Mouse (Mus musculus) ES-Bruce4 (cell line): ENCODE data around the gene Efna4. TPM values are rescaled to one million over a fixed set of nuclear protein-coding genes. Genes with fewer than 3 reads are reported as not detected.
A peak's percentile ranks its signal among the peaks of the same experiment; 100 is the strongest.

Experiments used
- H3K27ac ChIP-seq: 2 replicates; pipeline ENCODE4 v1.5.1; 2012; ENCODE audit warnings: low read length, inconsistent platforms; ENCODE audit not compliant: insufficient read depth
- H3K27me3 ChIP-seq: 2 replicates; pipeline ENCODE4 v1.6.1; 2012; ENCODE audit warnings: mild to moderate bottlenecking, low read length, inconsistent platforms; ENCODE audit not compliant: control insufficient read depth, poor library complexity, insufficient read depth, severe bottlenecking
- H3K36me3 ChIP-seq: 2 replicates; pipeline ENCODE4 v1.6.1; 2012; ENCODE audit warnings: inconsistent platforms, mild to moderate bottlenecking, low read length, moderate library complexity; ENCODE audit not compliant: control insufficient read depth, poor library complexity, insufficient read depth, severe bottlenecking
- H3K4me1 ChIP-seq: one replicate; pipeline ENCODE4 v1.8.1; 2011; ENCODE audit warnings: low read length; ENCODE audit not compliant: control insufficient read depth, insufficient read depth
- H3K4me3 ChIP-seq: 2 replicates; pipeline ENCODE4 v1.5.1; 2011; ENCODE audit warnings: low read depth, mild to moderate bottlenecking, low read length
- H3K9ac ChIP-seq: 2 replicates; pipeline ENCODE4 v1.6.1; 2012; ENCODE audit warnings: low read depth, mild to moderate bottlenecking, inconsistent platforms; ENCODE audit not compliant: poor library complexity, severe bottlenecking
- H3K9me3 ChIP-seq: replicated peaks from 2 replicates; pipeline ENCODE4 v1.6.1; 2012; ENCODE audit warnings: mild to moderate bottlenecking, low read length, inconsistent platforms; ENCODE audit not compliant: control insufficient read depth, poor library complexity, insufficient read depth, severe bottlenecking
- CTCF ChIP-seq: IDR thresholded peaks from one replicate; pipeline ENCODE4 v1.8.1; 2011; ENCODE audit warnings: low read depth, low read length
- EP300 ChIP-seq: IDR thresholded peaks from 2 replicates; pipeline ENCODE4 v1.6.1; 2011; ENCODE audit warnings: low read depth, low read length; ENCODE audit not compliant: insufficient read depth
- POLR2A ChIP-seq: IDR thresholded peaks from one replicate; pipeline ENCODE4 v1.8.1; 2011; ENCODE audit warnings: low read length; ENCODE audit not compliant: insufficient read depth
- polyA plus RNA-seq: library from polyadenylated mRNA; stranded (reverse); fragments of >200 nt; gene quantifications from 2 replicates; pipeline ENCODE4 v1.2.4, GENCODE M21; 2011; ENCODE audit warnings: low read depth; ENCODE audit not compliant: missing spikeins, insufficient read depth, insufficient read length

Gene Efna4
- polyA plus RNA-seq, 1 experiment, result 14.6 TPM

- no peaks in the 10 kb centered on the region; the same call in none of the 2 replicates for H3K27me3 ChIP-seq
Observed at GRCm38 (mm10) chr3:89314340-89314739, 23.5 kb downstream of the Efna4 start.

GRCm38 (mm10) chr3:89308089-89308488, 29.7 kb downstream of the Efna4 start:
- Histone ChIP-seq H3K27me3 (no peaks in the 10 kb centered on the region), H3K27ac (no peak overlapping the region), H3K4me3 (no peak overlapping the region), H3K36me3 (no peaks in the 10 kb centered on the region), H3K4me1 (no peaks in the 10 kb centered on the region), H3K9ac (no peak overlapping the region), H3K9me3 (no peaks in the 10 kb centered on the region)
- TF ChIP-seq POLR2A (no peak), CTCF (peak; percentile 84)

More at GRCm38 (mm10) chr3:89314340-89314739, 23.5 kb downstream of the Efna4 start:
- H3K9ac ChIP-seq, result 0 out of 2 replicates have a peak overlapping the region, but pooled peaks have one; percentile 53
- H3K9me3 ChIP-seq, result no peaks in the 10 kb centered on the region
- H3K4me3 ChIP-seq, result no peak overlapping the region
- H3K27ac ChIP-seq, result 0 out of 2 replicates have a peak overlapping the region, but pooled peaks have one; percentile 42
- no peaks in the 10 kb centered on the region for H3K36me3 ChIP-seq
- H3K4me1 ChIP-seq, result no peaks in the 10 kb centered on the region
- TF ChIP-seq CTCF, result no peak
- no peak for TF ChIP-seq EP300
- TF ChIP-seq POLR2A, result no peak

- Histone ChIP-seq H3K36me3 (no peaks in the 10 kb centered on the region), H3K9me3 (no peaks in the 10 kb centered on the region), H3K27me3 (no peaks in the 10 kb centered on the region), H3K4me1 (no peaks in the 10 kb centered on the region), H3K9ac (no peak overlapping the region), H3K27ac (no peak overlapping the region), H3K4me3 (no peak overlapping the region)
- no peak for TF ChIP-seq POLR2A
- TF ChIP-seq EP300, result no peak
- TF ChIP-seq CTCF, result no peak
Observed at GRCm38 (mm10) chr3:89305551-89306325, 32.1 kb downstream of the Efna4 start.

GRCm38 (mm10) chr3:89305105-89305504, 32.7 kb downstream of the Efna4 start:
- H3K4me1 ChIP-seq, result no peaks in the 10 kb centered on the region
- H3K27me3 ChIP-seq, result no peaks in the 10 kb centered on the region
- H3K27ac ChIP-seq, result no peak overlapping the region
- H3K9me3 ChIP-seq, result no peaks in the 10 kb centered on the region
- no peak overlapping the region for H3K4me3 ChIP-seq
- H3K36me3 ChIP-seq, result no peaks in the 10 kb centered on the region
- no peak overlapping the region for H3K9ac ChIP-seq
- no peak for TF ChIP-seq CTCF
- no peak for TF ChIP-seq EP300
- no peak for TF ChIP-seq POLR2A

GRCm38 (mm10) chr3:89304440-89304839, 33.4 kb downstream of the Efna4 start:
- H3K4me1 ChIP-seq, result no peaks in the 10 kb centered on the region
- no peak overlapping the region for H3K27ac ChIP-seq
- H3K9me3 ChIP-seq, result no peaks in the 10 kb centered on the region
- no peaks in the 10 kb centered on the region for H3K36me3 ChIP-seq
- no peak overlapping the region for H3K4me3 ChIP-seq
- no peak overlapping the region for H3K9ac ChIP-seq
- TF ChIP-seq CTCF, result no peak
- no peak for TF ChIP-seq EP300
- TF ChIP-seq POLR2A, result no peak
- H3K27me3 ChIP-seq, result no peaks in the 10 kb centered on the region

GRCm38 (mm10) chr3:89300514-89300913, 37.3 kb downstream of the Efna4 start:
- no peaks in the 10 kb centered on the region for H3K27me3 ChIP-seq
- H3K36me3 ChIP-seq, result no peaks in the 10 kb centered on the region
- no peaks in the 10 kb centered on the region for H3K9me3 ChIP-seq
- H3K27ac ChIP-seq, result no peak overlapping the region
- TF ChIP-seq CTCF (peak; percentile 1), EP300 (no peak)
- no peak overlapping the region; the same call in 1 of the 2 replicates for H3K9ac ChIP-seq
- no peak overlapping the region for H3K4me3 ChIP-seq
- no peaks in the 10 kb centered on the region for H3K4me1 ChIP-seq
